Mouse (Mus musculus): ENCODE measurements at regions not wholly inside any gene's neighbourhood (a gene's known extent, or its start where the extent isn't known, plus 50 kb on each side); places are given as distances from the start of the nearest gene placed in this dataset.

- TF ChIP-seq EP300 (optimal IDR thresholded peaks at IDR 0.05) (no peak), CTCF (IDR thresholded peaks at IDR 0.05; ENCODE audit: low read depth) (no peak)
- no peaks in the 10 kb centered on the region for H3K9me3 ChIP-seq (ENCODE audit: control insufficient read depth, low read length)
- no peaks in the 10 kb centered on the region for H3K27me3 ChIP-seq (ENCODE audit: control insufficient read depth, insufficient read depth, low read length)
- 47% methylated on average over 3 of the region's 3 CpGs for WGBS
- no peak overlapping the region for H3K4me3 ChIP-seq (ENCODE audit: low read depth, low read length)
- DNase-seq (ENCODE audit: low spot score) (peak; percentile 80), ATAC-seq (ENCODE audit: low FRiP score, low TSS enrichment) (peak; percentile 89)
- no peak overlapping the region for H3K4me2 ChIP-seq (replicated peaks; ENCODE audit: low read depth)
- no peak overlapping the region for H3K27ac ChIP-seq (replicated peaks)
- H3K36me3 ChIP-seq (ENCODE audit: control insufficient read depth, insufficient read depth, low read length) = no peaks in the 10 kb centered on the region
- no peak overlapping the region for H3K9ac ChIP-seq (ENCODE audit: low read length)
- no peaks in the 10 kb centered on the region for H3K4me1 ChIP-seq (replicated peaks; ENCODE audit: control insufficient read depth, insufficient read depth)
Observed at GRCm38 (mm10) chr16:55612873-55613272, 225.8 kb downstream of the Nfkbiz start.

DNA sequence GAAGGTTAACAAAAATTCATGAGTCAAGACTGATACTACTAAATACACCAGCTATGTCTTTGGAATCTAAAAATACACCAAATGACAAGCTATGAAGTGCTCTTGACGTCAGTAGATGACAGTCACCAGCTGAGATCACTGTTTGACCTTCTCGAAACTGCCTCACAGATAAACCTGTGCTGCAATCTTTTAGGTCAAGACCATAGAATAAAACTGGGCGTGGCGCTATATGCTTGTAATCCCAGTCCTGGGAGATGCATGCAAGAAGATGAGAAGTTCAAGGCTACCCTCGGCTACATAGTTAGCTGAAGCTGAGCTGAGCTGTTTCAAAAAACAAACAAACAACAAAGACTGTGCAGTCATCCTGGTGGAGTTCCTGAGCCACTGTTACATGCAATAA, 226.7 kb downstream of the Nfkbiz start:
- no peaks in the 10 kb centered on the region for H3K27me3 ChIP-seq (ENCODE audit: control insufficient read depth, insufficient read depth, low read length)
- H3K4me1 ChIP-seq (replicated peaks; ENCODE audit: control insufficient read depth, insufficient read depth) = no peaks in the 10 kb centered on the region
- H3K4me2 ChIP-seq (replicated peaks; ENCODE audit: low read depth) = no peak overlapping the region
- 0 out of 2 replicates have a peak, but pooled peaks have one; percentile 18 for ATAC-seq (ENCODE audit: low FRiP score, low TSS enrichment)
- H3K4me3 ChIP-seq (ENCODE audit: low read depth, low read length) = no peak overlapping the region
- no peak for TF ChIP-seq CTCF (IDR thresholded peaks at IDR 0.05; ENCODE audit: low read depth)
- TF ChIP-seq EP300 (optimal IDR thresholded peaks at IDR 0.05) = no peak
- H3K9me3 ChIP-seq (ENCODE audit: control insufficient read depth, low read length) = no peaks in the 10 kb centered on the region
- no peak overlapping the region for H3K27ac ChIP-seq (replicated peaks)
- H3K9ac ChIP-seq (ENCODE audit: low read length) = no peak overlapping the region
- DNase-seq (ENCODE audit: low spot score) = no peak
- 76% methylated on average over 5 of the region's 5 CpGs for WGBS
- no peaks in the 10 kb centered on the region for H3K36me3 ChIP-seq (ENCODE audit: control insufficient read depth, insufficient read depth, low read length)

DNA sequence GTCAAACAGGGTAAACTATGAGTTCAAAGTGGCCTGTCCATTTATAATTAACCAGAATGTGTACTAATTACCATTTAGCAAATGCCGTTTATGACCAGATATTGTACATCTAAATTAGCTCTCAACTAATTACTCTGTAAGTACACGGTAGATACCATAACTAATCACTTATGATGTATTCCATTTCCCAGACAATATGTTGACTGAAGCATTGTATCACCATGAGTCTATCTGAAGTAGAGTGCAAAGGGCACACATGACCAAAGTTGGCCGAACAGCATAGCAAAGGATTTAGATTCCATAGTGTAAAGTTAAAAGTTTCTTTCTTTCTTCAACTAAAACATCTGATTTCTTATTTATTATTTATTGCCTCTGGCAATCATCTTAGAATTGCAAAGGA, 227.5 kb downstream of the Nfkbiz start:
- Histone ChIP-seq H3K9me3 (ENCODE audit: control insufficient read depth, low read length) (no peaks in the 10 kb centered on the region), H3K36me3 (ENCODE audit: control insufficient read depth, insufficient read depth, low read length) (no peaks in the 10 kb centered on the region), H3K27me3 (ENCODE audit: control insufficient read depth, insufficient read depth, low read length) (no peaks in the 10 kb centered on the region), H3K4me3 (ENCODE audit: low read depth, low read length) (no peak overlapping the region), H3K4me1 (replicated peaks; ENCODE audit: control insufficient read depth, insufficient read depth) (no peaks in the 10 kb centered on the region), H3K9ac (ENCODE audit: low read length) (no peak overlapping the region), H3K4me2 (replicated peaks; ENCODE audit: low read depth) (no peak overlapping the region), H3K27ac (replicated peaks) (no peak overlapping the region)
- no peak for ATAC-seq (ENCODE audit: low FRiP score, low TSS enrichment)
- no peak for DNase-seq (ENCODE audit: low spot score)
- TF ChIP-seq CTCF (IDR thresholded peaks at IDR 0.05; ENCODE audit: low read depth) = no peak
- TF ChIP-seq EP300 (optimal IDR thresholded peaks at IDR 0.05) = no peak
- 68% methylated on average over 3 of the region's 3 CpGs for WGBS

DNA sequence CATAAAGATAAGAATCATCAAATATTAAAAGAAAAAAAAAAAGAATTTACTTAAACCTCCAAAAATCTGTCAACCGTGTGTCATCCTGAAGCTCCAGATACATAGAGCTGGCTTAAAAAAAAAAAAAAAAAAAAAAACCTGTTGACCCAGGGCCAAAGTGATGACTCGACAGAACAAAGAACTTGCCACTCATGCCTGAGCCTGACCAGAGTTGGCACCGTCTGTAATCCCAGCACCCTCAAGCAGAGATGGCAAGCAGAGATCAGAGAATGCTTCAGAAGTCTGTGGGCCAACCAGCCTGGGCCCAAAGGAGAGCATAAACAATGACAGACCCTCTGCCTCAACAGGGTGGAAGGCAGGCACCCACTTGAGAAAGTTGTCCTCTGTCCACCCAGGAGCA, 230.3 kb downstream of the Nfkbiz start:
- H3K27ac ChIP-seq (replicated peaks) = no peak overlapping the region
- H3K4me3 ChIP-seq (ENCODE audit: low read depth, low read length) = no peak overlapping the region
- H3K9me3 ChIP-seq (ENCODE audit: control insufficient read depth, low read length) = no peaks in the 10 kb centered on the region
- no peaks in the 10 kb centered on the region for H3K36me3 ChIP-seq (ENCODE audit: control insufficient read depth, insufficient read depth, low read length)
- no peak for TF ChIP-seq CTCF (IDR thresholded peaks at IDR 0.05; ENCODE audit: low read depth)
- no peak for TF ChIP-seq EP300 (optimal IDR thresholded peaks at IDR 0.05)
- 81% methylated on average over 3 of the region's 3 CpGs for WGBS
- DNase-seq (ENCODE audit: low spot score) (no peak), ATAC-seq (ENCODE audit: low FRiP score, low TSS enrichment) (no peak)
- H3K4me2 ChIP-seq (replicated peaks; ENCODE audit: low read depth) = no peak overlapping the region
- no peak overlapping the region for H3K9ac ChIP-seq (ENCODE audit: low read length)
- no peaks in the 10 kb centered on the region for H3K4me1 ChIP-seq (replicated peaks; ENCODE audit: control insufficient read depth, insufficient read depth)
- no peaks in the 10 kb centered on the region for H3K27me3 ChIP-seq (ENCODE audit: control insufficient read depth, insufficient read depth, low read length)

DNA sequence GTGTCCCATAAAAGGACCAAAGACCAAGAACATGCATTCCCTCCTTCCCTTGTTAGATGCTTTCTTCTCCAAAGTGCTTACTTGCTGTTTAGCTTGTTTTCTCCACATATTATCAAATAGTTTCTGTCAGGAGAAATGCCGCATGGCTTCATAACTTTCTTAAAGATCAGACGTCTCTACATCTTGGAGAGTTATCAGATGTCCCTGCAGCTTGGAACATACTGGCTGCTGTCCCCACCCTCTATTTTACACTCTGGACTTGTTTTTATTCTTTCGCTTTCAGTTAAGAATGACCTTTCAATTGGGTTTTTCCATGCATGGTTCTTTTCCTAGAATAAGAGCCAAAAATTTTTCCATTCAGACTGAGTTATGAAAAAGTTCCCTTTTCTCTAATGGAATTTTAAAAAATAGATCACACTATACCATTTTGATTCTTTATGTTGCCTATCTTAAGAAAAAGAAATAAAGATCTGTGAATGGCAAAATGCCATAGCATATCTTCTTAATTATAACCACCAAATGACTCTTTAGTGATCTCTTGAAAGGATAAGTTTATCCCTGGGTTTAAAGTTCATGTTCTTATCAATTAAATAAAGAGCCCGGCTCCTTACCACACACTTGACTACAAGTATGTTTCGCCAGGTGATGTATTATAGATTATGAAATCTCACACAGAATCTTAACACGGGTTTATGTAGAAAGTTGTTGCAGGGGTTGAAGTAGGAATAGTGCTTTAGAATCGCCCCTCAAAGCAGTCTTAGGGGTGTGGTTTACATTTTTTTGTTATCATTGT, 232.1 kb downstream of the Nfkbiz start:
- Histone ChIP-seq H3K27ac (replicated peaks) (no peak overlapping the region), H3K4me1 (replicated peaks; ENCODE audit: control insufficient read depth, insufficient read depth) (no peaks in the 10 kb centered on the region), H3K27me3 (ENCODE audit: control insufficient read depth, insufficient read depth, low read length) (no peaks in the 10 kb centered on the region), H3K4me3 (ENCODE audit: low read depth, low read length) (no peak overlapping the region), H3K4me2 (replicated peaks; ENCODE audit: low read depth) (no peak overlapping the region), H3K36me3 (ENCODE audit: control insufficient read depth, insufficient read depth, low read length) (no peaks in the 10 kb centered on the region), H3K9ac (ENCODE audit: low read length) (no peak overlapping the region), H3K9me3 (ENCODE audit: control insufficient read depth, low read length) (no peaks in the 10 kb centered on the region)
- ATAC-seq (ENCODE audit: low FRiP score, low TSS enrichment) = no peak
- no peak for DNase-seq (ENCODE audit: low spot score)
- TF ChIP-seq EP300 (optimal IDR thresholded peaks at IDR 0.05) = no peak
- no peak for TF ChIP-seq CTCF (IDR thresholded peaks at IDR 0.05; ENCODE audit: low read depth)
- WGBS = 51% methylated on average over 7 of the region's 7 CpGs

GRCm38 (mm10) chr16:55603611-55604010, 235.1 kb downstream of the Nfkbiz start:
- TF ChIP-seq CTCF (IDR thresholded peaks at IDR 0.05; ENCODE audit: low read depth) = no peak
- no peak for TF ChIP-seq EP300 (optimal IDR thresholded peaks at IDR 0.05)
- 73% methylated on average over 2 of the region's 2 CpGs for WGBS
- no peak for ATAC-seq (ENCODE audit: low FRiP score, low TSS enrichment)

More at GRCm38 (mm10) chr16:55603611-55604010, 235.1 kb downstream of the Nfkbiz start:
- DNase-seq (ENCODE audit: low spot score) = no peak
- Histone ChIP-seq H3K9ac (ENCODE audit: low read length) (no peak overlapping the region), H3K27me3 (ENCODE audit: control insufficient read depth, insufficient read depth, low read length) (no peaks in the 10 kb centered on the region), H3K4me1 (replicated peaks; ENCODE audit: control insufficient read depth, insufficient read depth) (no peaks in the 10 kb centered on the region), H3K4me2 (replicated peaks; ENCODE audit: low read depth) (no peak overlapping the region), H3K27ac (replicated peaks) (no peak overlapping the region), H3K36me3 (ENCODE audit: control insufficient read depth, insufficient read depth, low read length) (no peaks in the 10 kb centered on the region), H3K4me3 (ENCODE audit: low read depth, low read length) (no peak overlapping the region), H3K9me3 (ENCODE audit: control insufficient read depth, low read length) (no peaks in the 10 kb centered on the region)
